Mouse (Mus musculus) layer of hippocampus, adult 8-10 months (tissue): ENCODE data around the gene Supt5. TPM values are rescaled to one million over a fixed set of nuclear protein-coding genes. Genes with fewer than 3 reads are reported as not detected.

Experiments used
- total RNA-seq, 4 experiments: library from RNA; stranded (reverse); gene quantifications; 2 replicates each; pipeline ENCODE4 v1.2.4; 2022

Gene Supt5
- total RNA-seq, 4 experiments from 2014 or later: 119 to 125 (median 122) TPM

Other genes with a start within 250 kb of the Supt5 start
- gene 9530053A07Rik, start 209.3 kb downstream of the Supt5 start, total RNA-seq: not detected
- 10 to 100 TPM; 44.6 to 56.7 (median 54.5) TPM for gene Fbl, start 169.0 kb downstream of the Supt5 start, total RNA-seq
- 10 to 100 TPM; 39.6 to 52.5 (median 46.4) TPM for gene Dyrk1b, start 159.3 kb downstream of the Supt5 start, total RNA-seq
- gene Eid2, start 70.9 kb downstream of the Supt5 start, total RNA-seq: 10 to 100 TPM; 48.7 to 58.6 (median 56.9) TPM
- 10 to 100 TPM; 29.9 to 39.5 (median 31.7) TPM for gene Eid2b, start 61.0 kb downstream of the Supt5 start, total RNA-seq
- under 1 TPM in 2 of 4 experiments, not detected in 2; 0.70 to 0.98 TPM for gene Selenov, start 47.6 kb downstream of the Supt5 start, total RNA-seq
- gene Dll3, start 36.5 kb downstream of the Supt5 start, total RNA-seq: 1 to 10 TPM; 1.1 to 2.2 (median 1.7) TPM
- 10 to 100 TPM; 41.2 to 54.2 (median 46.0) TPM for gene Timm50, start 26.7 kb downstream of the Supt5 start, total RNA-seq
- gene Rps16, start 11.9 kb upstream of the Supt5 start, total RNA-seq: 100 to 1,000 TPM; 531 to 646 (median 582) TPM
- gene Plekhg2, start 33.9 kb upstream of the Supt5 start, total RNA-seq: 1 to 10 TPM; 5.8 to 7.8 (median 6.5) TPM
- gene Zfp36, start 41.5 kb upstream of the Supt5 start, total RNA-seq: 1 to 10 TPM; 1.8 to 7.9 (median 5.0) TPM
- gene Med29, start 54.0 kb upstream of the Supt5 start, total RNA-seq: 10 to 100 TPM; 16.0 to 20.2 (median 17.1) TPM
- 10 to 100 TPM; 72.9 to 77.5 (median 75.4) TPM for gene Paf1, start 54.2 kb upstream of the Supt5 start, total RNA-seq
- 1 to 10 TPM; 1.6 to 5.2 (median 3.2) TPM for gene Gmfg, start 98.7 kb upstream of the Supt5 start, total RNA-seq
- 10 to 100 TPM; 68.2 to 77.3 (median 71.5) TPM for gene Lrfn1, start 113.2 kb upstream of the Supt5 start, total RNA-seq
- not detected for gene Ifnl2, start 171.7 kb upstream of the Supt5 start, total RNA-seq
- not detected for gene Ifnl3, start 184.1 kb upstream of the Supt5 start, total RNA-seq
- gene Sycn, start 202.1 kb upstream of the Supt5 start, total RNA-seq: not detected
- under 1 TPM in 1 of 4 experiments, not detected in 3; 0.36 TPM for gene Nccrp1, start 208.5 kb upstream of the Supt5 start, total RNA-seq